Mouse (Mus musculus) cerebellum, adult 2 months (tissue): ENCODE results near the gene Sod1.

Source experiments
- CTCF ChIP-seq: fragments of 200-500 bp; IDR thresholded peaks from 2 replicates; pipeline ENCODE4 v1.5.1; 2011; ENCODE audit warnings: low read depth, mild to moderate bottlenecking, control low read depth, low read length, moderate library complexity, borderline replicate concordance; ENCODE audit not compliant: insufficient read depth
- POLR2A ChIP-seq: fragments of 200-500 bp; IDR thresholded peaks from 2 replicates; pipeline ENCODE4 v1.6.1; 2011; ENCODE audit warnings: low read length, control low read depth, borderline replicate concordance; ENCODE audit not compliant: insufficient read depth

GRCm38 (mm10) chr16:90178404-90178803, 42.1 kb upstream of the Sod1 start:
- TF ChIP-seq CTCF (no peak), POLR2A (no peak)
